Mouse (Mus musculus): ENCODE measurements around the gene Rasal3.
A peak's percentile ranks its signal among the peaks of the same experiment; 100 is the strongest.

The Rasal3 gene

GRCm38 (mm10) chr17:32388370-32389100, 14.8 kb downstream of the Rasal3 start:
- no peak for DNase-seq (ENCODE audit: low read depth, low spot score)

- no peak for DNase-seq (ENCODE audit: low read depth, low spot score)
Observed at GRCm38 (mm10) chr17:32387986-32388369, 15.4 kb downstream of the Rasal3 start.

GRCm38 (mm10) chr17:32386659-32387432, 16.5 kb downstream of the Rasal3 start:
- DNase-seq (ENCODE audit: low read depth, low spot score) = no peak

GRCm38 (mm10) chr17:32383661-32384060, 19.7 kb downstream of the Rasal3 start:
- no peak for DNase-seq (ENCODE audit: low read depth, low spot score)

- no peak for DNase-seq (ENCODE audit: low read depth, low spot score)
Observed at GRCm38 (mm10) chr17:32382576-32382975, 20.8 kb downstream of the Rasal3 start.

- DNase-seq (ENCODE audit: low read depth, low spot score) = no peak
Observed at GRCm38 (mm10) chr17:32378786-32379185, 24.6 kb downstream of the Rasal3 start.

GRCm38 (mm10) chr17:32377137-32377536, 26.2 kb downstream of the Rasal3 start:
- DNase-seq (ENCODE audit: low read depth, low spot score) = no peak

GRCm38 (mm10) chr17:32376475-32376874, 26.9 kb downstream of the Rasal3 start:
- DNase-seq (ENCODE audit: low read depth, low spot score) = no peak

- no peak for DNase-seq (ENCODE audit: low read depth, low spot score)
Observed at GRCm38 (mm10) chr17:32368991-32369578, 34.3 kb downstream of the Rasal3 start.

GRCm38 (mm10) chr17:32367706-32368105, 35.7 kb downstream of the Rasal3 start:
- DNase-seq (ENCODE audit: low read depth, low spot score) = no peak

GRCm38 (mm10) chr17:32365296-32365695, 38.1 kb downstream of the Rasal3 start:
- DNase-seq (ENCODE audit: low read depth, low spot score) = no peak

GRCm38 (mm10) chr17:32364850-32365249, 38.5 kb downstream of the Rasal3 start:
- DNase-seq (ENCODE audit: low read depth, low spot score) = no peak

- DNase-seq (ENCODE audit: low read depth, low spot score) = peak; percentile 66
Observed at GRCm38 (mm10) chr17:32364331-32364730, 39.1 kb downstream of the Rasal3 start.

- DNase-seq (ENCODE audit: low read depth, low spot score) = no peak
Observed at GRCm38 (mm10) chr17:32363821-32364301, 39.5 kb downstream of the Rasal3 start.

- DNase-seq (ENCODE audit: low read depth, low spot score) = no peak
Observed at GRCm38 (mm10) chr17:32362686-32363085, 40.7 kb downstream of the Rasal3 start.

GRCm38 (mm10) chr17:32359928-32360327, 43.5 kb downstream of the Rasal3 start:
- DNase-seq (ENCODE audit: low read depth, low spot score) = no peak

GRCm38 (mm10) chr17:32358943-32359340, 44.4 kb downstream of the Rasal3 start:
- no peak for DNase-seq (ENCODE audit: low read depth, low spot score)

- DNase-seq (ENCODE audit: low read depth, low spot score) = no peak
Observed at GRCm38 (mm10) chr17:32358192-32358942, 45.0 kb downstream of the Rasal3 start.

- no peak for DNase-seq (ENCODE audit: low read depth, low spot score)
Observed at GRCm38 (mm10) chr17:32356766-32357760, 46.3 kb downstream of the Rasal3 start.

GRCm38 (mm10) chr17:32356281-32356680, 47.1 kb downstream of the Rasal3 start:
- DNase-seq (ENCODE audit: low read depth, low spot score) = no peak

Measured in retina, adult 2 months (tissue).